Mouse (Mus musculus) T-helper 1 cell (primary cell): ENCODE data around the gene Zfp239.

Experiments used
- in situ Hi-C: fragments of 300-600 bp; cut with MboI, MseI; formaldehyde crosslinking; loops from one replicate; pipeline ENCODE4 v1.15.1; 2025; ENCODE audit warnings: high pct_unique_total_duplicates

Zfp239 gene

DNA sequence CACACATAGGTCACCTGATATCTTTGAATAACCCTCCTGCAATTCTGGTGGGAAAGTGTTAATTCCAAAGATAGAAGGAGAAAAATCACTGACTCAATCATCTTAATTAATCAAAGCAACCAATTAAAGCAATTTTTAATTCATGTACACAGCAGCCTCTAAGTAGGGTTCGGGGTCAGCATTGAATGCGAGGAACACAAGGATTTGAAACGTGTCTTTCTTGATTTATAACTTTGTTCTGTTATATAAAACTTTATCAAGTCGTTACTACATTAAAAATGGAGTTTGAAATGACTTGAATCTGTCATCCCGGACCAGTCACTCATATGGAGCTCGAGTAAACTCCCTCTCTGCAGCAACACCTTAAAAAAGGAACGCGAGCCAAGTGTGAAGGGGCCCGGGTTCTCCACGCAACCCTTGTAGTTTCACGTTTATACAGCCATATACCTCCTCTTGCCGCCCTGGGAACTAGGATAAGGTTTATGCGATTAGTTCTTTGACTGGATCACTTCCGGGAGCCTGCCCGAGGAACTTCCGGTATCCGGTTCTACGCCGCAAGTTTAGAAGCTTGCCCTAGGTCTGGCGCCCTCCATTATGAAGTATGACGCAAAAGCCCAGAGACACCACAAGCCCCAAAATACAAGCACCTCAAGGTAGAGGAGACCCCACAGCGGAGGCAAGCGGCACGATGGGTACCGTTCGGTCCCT, 17.0 kb downstream of the Zfp239 start:
- in situ Hi-C loops: no loop called here

DNA sequence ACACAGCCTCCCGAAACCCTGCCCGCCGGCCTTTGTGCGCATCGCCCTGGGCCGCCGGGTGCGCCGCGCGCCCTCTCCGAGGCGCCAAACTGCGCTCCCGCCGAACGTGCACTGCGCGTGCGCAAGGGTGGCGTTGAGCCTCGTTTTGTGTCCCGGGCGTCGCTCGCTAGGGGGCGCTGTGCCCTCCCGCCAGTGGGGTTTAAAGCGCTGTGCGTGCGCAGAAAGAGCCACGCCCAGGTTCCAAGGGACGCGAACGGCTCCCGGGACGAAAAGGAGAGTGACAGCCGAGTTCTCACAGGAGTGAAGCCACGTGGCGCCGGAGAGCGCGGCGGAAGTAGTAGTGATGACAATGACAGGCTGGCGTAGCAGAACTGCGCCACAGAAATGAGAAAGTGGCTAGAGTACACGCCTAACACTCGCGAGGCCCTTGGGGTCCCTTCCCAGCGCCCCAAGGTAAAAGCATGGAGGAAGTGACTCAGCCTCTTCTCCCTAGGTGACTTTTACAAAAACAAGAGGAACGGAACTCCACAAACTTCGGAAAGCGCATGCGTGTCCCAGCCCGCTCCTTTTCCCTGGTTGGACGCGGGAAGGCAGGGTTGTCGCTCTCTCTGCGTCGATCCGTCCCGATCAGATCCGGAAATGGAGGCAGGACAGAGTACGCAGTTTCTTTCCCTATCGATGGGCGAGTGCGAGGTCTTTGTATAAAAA, 17.7 kb downstream of the Zfp239 start:
- in situ Hi-C loops: no loop called here

DNA sequence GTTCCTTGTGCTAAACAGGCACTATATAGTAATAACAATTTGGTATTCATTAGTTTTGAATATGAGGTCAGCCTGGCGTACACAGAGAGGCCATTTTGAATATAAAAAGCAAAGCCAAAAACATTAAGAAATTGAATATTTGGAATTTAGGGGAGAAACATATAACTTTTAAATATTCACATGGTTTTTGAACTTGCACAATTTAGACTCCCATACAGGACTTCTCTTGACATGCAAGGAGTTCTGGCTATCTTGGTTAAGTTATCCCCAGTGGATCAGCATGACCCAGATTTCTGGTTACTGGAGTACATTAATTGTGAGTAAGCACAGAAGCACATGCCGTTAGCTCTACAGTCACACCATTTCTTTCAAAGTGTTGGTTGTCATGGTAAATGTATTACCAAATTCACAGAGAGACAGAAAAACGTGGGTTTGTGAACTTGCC, 18.5 kb downstream of the Zfp239 start:
- in situ Hi-C loops: no loop called here

DNA sequence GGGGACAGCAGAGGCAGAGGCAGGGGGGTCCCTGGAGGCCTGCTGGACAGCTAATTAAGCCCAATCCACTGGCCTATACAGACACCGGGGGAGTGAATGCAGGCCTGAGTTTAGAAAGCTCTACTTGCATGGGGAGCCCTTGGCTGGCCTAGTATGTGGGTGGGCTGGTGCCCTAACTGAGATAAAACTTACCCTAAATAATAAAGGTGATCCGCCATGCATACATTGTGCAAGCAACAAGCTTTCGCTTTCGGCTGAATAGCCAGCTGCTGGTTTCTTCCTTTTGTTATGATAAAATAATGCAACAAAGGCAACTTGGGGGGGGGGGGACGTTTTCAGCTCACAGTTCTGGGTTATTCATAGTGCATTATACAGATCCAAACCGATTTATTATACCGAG, 19.3 kb downstream of the Zfp239 start:
- in situ Hi-C loops: no loop called here

DNA sequence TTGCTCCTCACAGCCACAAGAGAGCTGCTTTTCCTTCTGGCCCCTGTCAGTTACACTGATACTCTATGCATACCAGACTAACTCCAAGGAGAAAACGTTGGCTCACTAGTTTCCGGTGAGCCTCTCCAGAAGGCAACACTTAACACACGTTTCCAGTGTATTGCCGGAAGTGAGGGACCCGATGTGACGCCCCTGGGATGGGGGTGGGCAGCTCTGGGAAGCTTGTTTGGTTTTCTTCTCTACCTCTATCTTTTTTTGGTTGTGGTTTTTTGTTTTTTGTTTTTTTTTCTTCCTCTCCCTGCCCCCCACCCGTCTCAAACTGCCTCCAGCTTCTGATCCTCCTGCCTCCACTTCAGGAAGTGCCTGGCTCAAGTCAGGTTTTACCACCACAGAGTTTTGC, 20.1 kb downstream of the Zfp239 start:
- in situ Hi-C loops: no loop called here

DNA sequence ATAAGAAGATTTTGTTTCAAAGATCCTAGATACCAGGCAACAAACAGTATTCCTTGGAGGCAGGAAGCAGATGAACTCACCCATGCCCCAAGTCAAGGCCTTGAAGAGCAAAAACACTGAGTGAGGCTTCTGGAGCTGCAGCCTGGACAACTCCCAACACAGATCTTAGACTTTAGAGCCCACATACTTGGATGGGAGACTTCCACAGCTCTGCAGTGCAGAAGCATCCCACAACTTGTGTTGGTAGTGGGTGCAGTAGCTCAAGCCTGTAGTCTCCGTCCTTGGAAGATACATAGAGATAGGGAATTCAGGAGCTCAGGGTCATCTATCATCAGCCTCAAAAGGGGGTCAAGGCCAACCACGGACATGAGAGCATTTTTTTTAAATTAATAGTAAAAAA, 24.0 kb downstream of the Zfp239 start:
- in situ Hi-C loops: no loop called here

DNA sequence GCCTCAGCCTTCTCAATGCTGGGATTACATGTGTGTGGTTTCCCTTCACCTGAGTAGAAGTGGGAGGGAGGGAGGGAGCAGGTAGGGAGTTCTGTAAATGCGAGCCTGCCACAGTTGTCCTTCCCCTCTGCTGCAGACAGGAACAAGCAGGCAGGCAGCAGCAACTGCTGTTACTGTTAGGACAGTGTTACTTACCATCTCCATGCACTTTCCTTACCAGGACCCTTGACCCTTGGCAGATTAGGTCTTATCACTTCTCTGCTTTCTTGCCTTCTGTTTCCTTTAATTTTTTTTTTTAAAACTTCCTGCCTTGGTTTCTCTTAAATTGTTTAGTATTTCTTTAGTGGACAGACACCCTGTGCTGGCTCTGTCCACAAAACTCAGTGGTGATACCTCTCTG, 26.1 kb downstream of the Zfp239 start:
- in situ Hi-C loops: no loop called here

DNA sequence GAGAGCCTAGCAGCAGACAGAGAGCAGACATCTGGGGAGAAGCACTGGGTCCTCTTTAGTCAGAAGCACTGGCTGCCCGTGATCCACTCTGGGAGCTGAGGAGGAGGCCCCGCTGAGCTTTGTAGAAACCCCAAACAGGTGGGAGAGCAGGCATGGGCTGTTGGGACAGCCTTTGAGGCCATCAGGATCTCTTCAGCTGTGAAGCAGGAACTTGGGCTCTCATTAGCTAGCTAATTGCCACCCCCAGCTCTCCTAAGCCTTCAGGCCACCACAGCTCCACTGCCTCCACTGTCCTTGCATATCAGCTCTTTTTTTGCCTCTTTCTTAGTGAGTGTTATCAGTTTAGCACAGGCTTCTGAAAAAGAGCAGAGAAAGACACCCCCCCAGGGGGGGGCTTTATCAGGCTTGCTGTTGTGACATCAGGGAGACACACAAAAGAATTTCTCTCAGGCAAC, 26.8 kb downstream of the Zfp239 start:
- in situ Hi-C loops: no loop called here

DNA sequence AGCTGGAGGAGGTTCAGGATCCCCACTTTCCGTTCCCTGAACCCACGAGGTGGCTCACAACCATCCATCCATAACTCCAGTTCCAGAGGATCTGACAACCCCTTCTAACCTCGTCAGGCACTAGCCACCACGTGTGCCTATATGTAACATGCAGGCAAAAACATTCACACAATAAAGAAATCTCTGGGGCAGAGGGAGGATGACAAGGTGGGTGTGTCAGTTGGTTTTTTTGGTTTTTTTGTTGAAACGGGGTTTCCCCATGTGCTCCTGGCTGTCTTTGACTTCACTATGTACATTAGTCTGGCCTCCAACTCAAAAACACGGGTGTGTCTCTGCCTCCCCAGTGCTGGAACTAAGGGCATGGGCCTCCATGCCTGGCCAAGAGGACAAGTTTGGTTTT, 28.4 kb downstream of the Zfp239 start:
- in situ Hi-C loops: no loop called here

DNA sequence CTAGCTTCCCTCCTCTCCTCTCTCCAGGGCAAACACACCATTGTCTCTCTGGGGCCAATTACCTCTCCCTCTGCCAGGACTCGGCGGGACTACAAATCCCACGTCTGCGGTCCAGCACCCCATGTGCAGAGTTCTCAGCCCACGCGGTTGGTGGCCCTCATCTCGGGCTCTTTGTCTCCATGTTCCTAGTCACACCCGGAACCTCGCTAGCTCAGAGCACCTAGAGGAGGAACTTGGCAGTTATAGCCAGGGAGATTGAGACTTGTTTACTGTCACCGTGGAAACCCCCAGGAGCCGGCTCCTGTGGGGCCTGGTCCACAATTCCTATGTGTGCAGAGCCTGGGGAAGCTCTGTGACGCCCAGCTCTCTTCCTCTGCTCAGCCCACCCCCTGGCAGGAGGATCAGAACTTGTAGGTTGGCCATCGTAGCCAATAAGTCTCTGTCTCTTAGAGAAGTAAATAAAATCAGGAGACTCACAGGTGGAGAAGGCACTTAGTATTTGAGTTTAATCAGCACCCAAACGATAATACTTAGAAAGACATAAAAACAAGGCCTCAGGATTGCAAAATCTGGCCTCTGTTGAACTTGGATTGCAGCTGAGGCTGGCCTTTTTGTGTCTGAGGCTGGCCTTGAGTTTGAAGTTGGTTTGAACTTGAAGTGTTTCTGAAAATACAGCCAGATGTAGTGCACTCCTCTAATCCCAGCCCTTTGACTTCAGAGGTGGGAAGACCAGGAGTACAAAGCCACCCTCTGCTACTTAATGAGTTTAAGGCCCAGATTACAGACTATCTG, 29.7 kb downstream of the Zfp239 start:
- in situ Hi-C loops: no loop called here

DNA sequence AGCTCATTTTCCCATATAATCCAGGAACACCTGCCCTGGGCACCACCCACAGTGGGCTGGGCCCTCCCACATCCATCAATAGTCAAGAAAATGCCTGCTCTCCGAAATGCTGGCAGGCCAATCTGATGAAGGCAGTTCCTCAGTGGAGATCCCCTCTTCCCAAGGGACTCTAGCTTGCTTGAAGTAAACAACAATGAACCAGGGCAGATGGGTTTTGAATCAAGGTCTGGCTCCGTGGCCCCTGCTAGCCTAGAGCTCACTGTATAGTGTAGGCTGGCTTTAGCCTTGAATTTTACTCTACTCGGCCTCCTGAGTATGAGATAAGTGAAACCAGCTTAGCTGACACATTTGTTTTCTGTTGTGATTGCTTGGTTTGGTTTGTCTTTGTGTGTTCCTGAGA, 30.5 kb downstream of the Zfp239 start:
- in situ Hi-C loops: no loop called here

DNA sequence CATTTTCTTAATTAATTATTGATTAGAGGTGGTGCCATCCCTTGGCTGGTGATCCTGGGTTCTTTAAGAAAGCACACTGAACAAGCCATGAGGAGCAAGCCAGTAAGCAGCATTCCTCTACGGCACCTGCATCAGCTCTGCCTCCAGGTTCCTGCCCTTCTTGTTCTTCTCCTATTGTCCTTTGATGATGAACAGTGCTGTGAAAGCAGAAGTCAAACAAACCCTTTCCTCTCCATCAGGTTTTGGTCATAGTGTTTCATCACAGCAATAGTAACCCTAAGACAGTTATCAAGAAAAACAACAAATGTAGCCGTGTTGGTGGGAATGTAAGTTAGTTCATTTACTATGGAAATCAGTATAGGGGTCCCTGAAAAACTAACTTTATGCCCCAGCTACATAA, 31.5 kb downstream of the Zfp239 start:
- in situ Hi-C loops: no loop called here

DNA sequence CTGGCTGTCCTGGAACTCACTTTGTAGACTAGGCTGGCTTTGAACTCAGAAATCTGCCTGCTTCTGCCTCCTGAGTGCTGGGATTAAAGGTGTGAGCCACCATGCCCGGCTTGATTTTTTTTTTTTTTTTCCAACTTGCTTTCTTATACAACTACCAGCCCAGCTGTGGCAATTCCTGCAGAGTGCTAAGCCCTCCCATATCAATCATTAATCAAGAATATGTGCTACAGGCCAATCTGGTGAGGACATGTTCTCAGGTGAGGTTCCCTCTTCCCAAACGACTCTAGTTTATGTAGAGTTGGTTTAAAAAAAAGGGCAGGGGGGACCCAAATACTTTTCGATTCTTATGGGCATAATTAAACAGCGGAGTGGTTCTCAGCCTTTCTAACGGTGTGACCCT, 35.9 kb downstream of the Zfp239 start:
- in situ Hi-C loops: no loop called here

DNA sequence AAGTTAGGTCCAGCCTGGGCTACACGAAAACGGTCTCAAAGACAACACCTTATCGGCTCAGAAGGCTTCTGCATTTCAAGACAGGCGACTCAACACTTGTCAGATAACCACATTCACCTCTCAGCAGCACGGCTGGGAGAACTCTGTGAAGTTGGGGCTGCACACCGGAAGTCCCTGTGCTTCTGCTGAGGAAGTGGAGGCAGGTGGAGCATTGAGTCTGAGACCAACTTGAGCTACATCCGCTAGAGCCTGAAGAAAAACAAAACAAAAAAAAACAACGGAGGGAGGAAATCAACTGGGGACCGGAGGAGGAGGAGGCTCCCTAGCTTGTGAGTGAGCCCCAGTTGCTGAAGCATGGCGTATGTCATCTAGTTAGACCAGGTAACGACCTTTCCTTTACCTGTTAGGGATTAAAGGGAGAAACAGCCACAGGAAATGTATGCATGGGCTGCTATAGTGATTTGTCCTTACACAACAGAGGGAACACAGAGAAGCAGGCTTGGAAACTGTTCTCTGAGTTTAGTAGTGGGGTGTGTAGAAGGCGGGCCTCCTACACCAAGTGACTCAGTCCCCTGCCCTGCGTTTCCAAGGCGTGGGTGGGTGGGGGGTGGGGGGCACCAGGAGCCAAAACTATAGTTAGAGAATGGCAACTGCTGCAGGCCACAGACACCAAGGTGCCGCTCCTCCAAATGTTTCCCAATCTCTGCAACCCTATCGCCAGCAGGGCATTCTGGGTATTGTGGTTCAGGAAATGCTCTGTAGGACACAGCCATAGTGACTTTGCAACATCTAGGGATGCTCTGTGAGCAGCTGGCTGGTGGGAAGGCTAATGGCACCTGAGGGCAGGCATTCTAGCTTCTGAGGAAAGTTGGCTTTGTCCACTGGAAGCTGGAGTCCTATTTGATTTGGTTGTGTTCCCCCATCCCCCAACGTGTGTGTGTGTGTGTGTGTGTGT, 38.5 kb downstream of the Zfp239 start, which contains the start of gene Hnrnpf:
Hnrnpf (plus strand) TSS at position 199 of the 955 bp plus-strand sequence.
- in situ Hi-C loops: loop anchor here (10.0 kb wide), 1 partner anchor 1484 kb away; no protein-coding TSS in a partner anchor

DNA sequence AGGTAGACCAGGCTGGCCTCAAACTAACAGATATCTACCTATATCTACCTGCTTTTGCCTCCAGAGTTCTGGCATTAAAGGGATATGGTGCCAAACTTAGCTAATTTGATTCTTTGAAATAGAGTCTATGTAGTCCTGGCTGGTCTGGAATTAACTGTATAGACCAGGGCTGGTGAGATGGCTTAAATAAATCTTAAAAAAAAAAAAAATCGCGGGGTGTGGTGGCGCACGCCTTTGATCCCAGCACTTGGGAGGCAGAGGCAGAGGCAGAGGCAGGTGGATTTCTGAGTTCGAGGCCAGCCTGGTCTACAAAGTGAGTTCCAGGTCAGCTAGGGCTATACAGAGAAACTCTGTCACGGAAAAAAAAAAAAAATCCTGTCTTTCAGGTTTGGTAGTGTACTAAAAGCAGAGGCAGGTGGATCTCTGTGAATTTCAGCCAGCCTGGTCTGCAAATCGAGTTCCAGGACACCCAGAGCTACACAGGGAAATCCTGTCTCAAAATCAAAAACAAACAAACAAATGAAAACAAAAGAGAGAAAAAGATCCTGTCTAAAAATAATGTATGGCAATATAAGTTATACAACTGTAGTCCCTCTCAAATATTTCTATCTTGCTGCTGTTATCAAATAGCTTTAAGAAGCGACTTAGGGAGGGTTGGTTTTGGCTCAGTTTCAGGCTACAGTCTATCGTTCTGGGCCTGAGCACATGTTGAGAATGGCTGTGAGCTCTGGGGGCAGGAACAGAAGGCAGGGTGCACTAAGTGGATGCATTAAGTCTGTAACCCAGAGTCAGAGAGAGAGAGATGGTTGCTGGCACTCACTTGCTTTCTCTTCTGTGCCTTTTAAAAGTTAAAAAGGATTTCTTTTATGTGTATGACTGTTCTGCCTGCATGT, 39.9 kb downstream of the Zfp239 start:
- in situ Hi-C loops: loop anchor here (10.0 kb wide), 1 partner anchor 1483 kb away; no protein-coding TSS in a partner anchor

DNA sequence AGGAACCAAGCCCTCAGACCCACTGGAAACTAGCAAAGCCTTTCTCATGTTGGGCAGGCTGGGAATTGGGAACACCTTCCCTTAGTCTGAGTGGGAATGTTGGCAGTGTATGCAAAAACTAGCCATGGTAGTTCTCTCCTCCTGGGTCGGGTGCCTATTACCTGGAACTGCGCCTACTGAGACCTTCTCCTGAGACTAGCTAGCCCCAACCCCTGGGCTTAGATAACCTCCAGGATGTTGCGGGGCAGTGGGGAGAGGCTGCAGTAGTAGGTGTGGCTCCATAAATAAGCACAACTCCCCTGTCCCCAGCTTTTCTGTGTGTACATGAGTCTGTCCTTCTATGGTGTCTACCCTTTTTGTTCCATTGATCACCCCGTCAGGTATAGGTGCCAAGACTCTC, 40.7 kb downstream of the Zfp239 start:
- in situ Hi-C loops: loop anchor here (10.0 kb wide), 1 partner anchor 1482 kb away; no protein-coding TSS in a partner anchor

DNA sequence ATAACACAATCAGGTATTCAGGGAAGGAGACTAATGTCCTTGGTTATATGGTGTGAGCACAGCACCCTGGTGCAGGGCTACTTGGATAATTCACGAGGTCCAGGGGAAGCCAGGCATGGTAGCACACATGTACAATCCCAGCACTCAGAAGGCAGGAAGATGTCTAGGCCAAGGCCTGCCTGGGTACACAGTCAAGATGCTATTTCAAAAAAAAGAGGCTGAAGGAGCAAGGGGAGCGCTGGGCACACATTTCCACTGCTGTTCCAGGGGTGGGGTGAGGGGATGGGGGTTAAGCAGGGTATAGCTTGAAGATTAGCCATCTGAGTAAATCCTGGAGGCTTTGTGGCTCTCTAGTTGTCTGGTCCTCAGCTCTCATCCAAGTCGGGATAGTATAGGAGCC, 41.9 kb downstream of the Zfp239 start:
- in situ Hi-C loops: loop anchor here (10.0 kb wide), 1 partner anchor 1481 kb away; no protein-coding TSS in a partner anchor

DNA sequence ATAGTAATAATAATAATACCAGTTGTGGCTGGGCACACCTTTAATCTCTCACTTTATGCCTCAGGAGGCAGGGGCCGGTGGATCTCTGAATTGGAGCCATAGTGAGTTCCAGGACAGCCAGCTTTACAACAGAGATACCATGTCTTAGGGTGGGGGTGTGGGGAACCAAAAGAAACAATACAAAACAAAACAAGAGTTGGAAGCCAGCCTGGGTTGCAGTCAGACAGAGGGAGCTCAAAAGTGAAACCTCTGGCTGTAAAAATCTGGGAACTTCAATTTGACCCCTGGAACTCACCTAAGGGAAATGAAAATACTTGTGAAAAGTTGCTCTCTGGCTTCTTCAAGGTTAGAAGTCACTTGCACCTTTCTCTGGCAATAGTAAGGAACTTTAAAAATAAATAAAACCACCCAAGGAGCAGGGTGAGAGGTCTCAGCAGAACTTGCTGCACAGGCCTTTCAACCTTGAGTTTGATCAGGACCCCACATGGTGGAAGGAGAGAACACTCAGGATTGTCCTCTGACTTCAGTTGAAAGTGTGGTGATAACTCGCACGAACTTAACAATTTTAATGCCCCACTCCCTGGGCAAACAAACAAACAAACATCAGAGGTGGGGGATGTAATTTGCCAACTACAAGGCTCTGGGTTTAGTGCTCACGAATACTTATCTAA, 43.5 kb downstream of the Zfp239 start:
- in situ Hi-C loops: loop anchor here (10.0 kb wide), 1 partner anchor 1479 kb away; no protein-coding TSS in a partner anchor

DNA sequence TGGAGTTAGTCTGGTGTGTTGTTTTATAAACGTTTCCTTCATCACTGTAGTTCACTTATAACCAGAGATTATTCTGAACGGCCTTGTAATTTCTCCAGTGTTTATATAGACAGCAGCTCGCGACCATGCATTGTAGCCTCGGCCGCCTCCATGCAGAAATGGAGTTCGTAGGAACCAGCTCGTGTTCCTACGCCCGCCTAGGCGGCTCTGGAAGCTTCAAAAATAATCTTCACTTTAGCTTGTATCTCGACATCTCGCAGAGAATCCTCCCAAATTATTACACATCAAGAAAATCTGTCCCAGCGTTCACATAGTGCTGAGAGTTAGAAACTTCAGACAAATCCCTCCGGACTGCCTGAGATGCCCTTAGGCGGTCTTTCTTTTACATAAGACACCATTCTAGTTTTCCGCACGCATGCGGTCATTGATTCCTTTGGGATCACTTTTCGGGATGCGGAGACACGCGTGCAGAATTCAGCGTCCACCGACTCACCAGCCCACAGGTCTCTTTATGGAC, 44.2 kb downstream of the Zfp239 start:
- in situ Hi-C loops: loop anchor here (10.0 kb wide), 1 partner anchor 1479 kb away; no protein-coding TSS in a partner anchor
